Mouse (Mus musculus) heart, adult 2 months (tissue): Measurements from ENCODE around the gene Ctdspl. TPM values are rescaled to one million over a fixed set of nuclear protein-coding genes. Genes with fewer than 3 reads are reported as not detected.

Experiments
- DNase-seq, 2 experiments: peaks; one replicate each; pipeline ENCODE4 v3.0.0; 2021
- H3K27ac ChIP-seq: fragments of 200-600 bp; 2 replicates; pipeline ENCODE4 v1.8.1; 2022
- H3K27me3 ChIP-seq: fragments of 200-500 bp; 2 replicates; pipeline ENCODE4 v1.6.1; 2012; ENCODE audit warnings: mild to moderate bottlenecking, low read length, inconsistent platforms, mixed read lengths; ENCODE audit not compliant: control insufficient read depth, insufficient read depth
- H3K36me3 ChIP-seq: fragments of 200-500 bp; 2 replicates; pipeline ENCODE4 v1.6.1; 2012; ENCODE audit warnings: low read length, inconsistent platforms; ENCODE audit not compliant: control insufficient read depth, insufficient read depth
- H3K4me1 ChIP-seq: fragments of 200-500 bp; 2 replicates; pipeline ENCODE4 v1.6.1; 2011; ENCODE audit warnings: low read length; ENCODE audit not compliant: control insufficient read depth, insufficient read depth
- H3K4me3 ChIP-seq: fragments of 200-600 bp; 2 replicates; pipeline ENCODE4 v1.8.1; 2022
- H3K79me2 ChIP-seq: fragments of 200-500 bp; replicated peaks from 2 replicates; pipeline ENCODE4 v1.6.1; 2012; ENCODE audit warnings: mild to moderate bottlenecking, inconsistent platforms, low read length, moderate library complexity, mixed read lengths; ENCODE audit not compliant: control insufficient read depth, insufficient read depth
- H3K9ac ChIP-seq: fragments of 200-500 bp; 2 replicates; pipeline ENCODE4 v1.6.1; 2012; ENCODE audit warnings: low read depth, mild to moderate bottlenecking, control low read depth, inconsistent platforms, low read length, mixed read lengths
- CTCF ChIP-seq: fragments of 200-600 bp; IDR thresholded peaks from 2 replicates; pipeline ENCODE4 v1.8.1; 2022; ENCODE audit warnings: antibody characterized with exemption, mild to moderate bottlenecking, moderate library complexity
- EP300 ChIP-seq: fragments of 200-500 bp; IDR thresholded peaks from 2 replicates; pipeline ENCODE4 v1.6.1; 2011; ENCODE audit warnings: low read depth, low read length, control low read depth; ENCODE audit not compliant: insufficient read depth
- POLR2A ChIP-seq: fragments of 200-500 bp; IDR thresholded peaks from 2 replicates; pipeline ENCODE4 v1.6.1; 2011; ENCODE audit warnings: mild to moderate bottlenecking, low read depth, low read length, control low read depth; ENCODE audit not compliant: insufficient read depth
- WGBS: fragments of 180-500 bp; shearing (Covaris S2); methylation state at CpG from one replicate; pipeline ENCODE4 v1.1.7; 2018; 5-methylcytosine and 5-hydroxymethylcytosine counted together
- intact Hi-C: fragments of 180-260 bp; cut with DNase I; formaldehyde crosslinking; loops from one replicate; pipeline ENCODE4 v1.15.1; 2025
- polyA plus RNA-seq: library from polyadenylated mRNA; depleted of rRNA; stranded (reverse); fragments of >200 nt; gene quantifications from 2 replicates; pipeline ENCODE4 v1.2.3, GENCODE M21; 2012
- total RNA-seq, 2 experiments: library from RNA; stranded (reverse); gene quantifications; 2 replicates each; pipeline ENCODE4 v1.2.3; 2021

Ctdspl gene
- total and polyA plus RNA-seq, 3 experiments = 8.5 to 9.7 (median 9.0) TPM

DNA sequence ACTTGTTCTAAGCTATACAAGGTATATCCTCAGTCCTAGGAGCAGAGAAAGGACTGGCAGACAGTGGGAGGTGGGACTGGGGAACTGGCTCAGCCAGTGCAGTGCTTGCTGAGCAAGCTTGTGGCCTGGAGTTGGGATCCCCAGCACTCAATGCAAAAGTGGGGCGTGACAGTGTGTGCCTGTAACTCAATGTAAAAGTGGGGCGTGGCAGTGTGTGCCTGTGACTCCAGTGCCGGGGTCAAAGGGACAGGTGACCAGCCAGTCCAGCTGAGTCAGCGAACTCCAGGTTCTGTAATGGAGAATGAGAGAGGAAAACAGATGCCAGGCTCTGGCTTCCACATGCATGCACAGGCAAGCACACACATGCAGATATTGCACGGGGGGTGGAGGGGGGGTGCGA lies 69.3 kb downstream of the Ctdspl start:
- H3K9ac ChIP-seq = no peak overlapping the region
- intact Hi-C loops = no loop called here
- peak overlapping the region; percentile 72 for H3K27ac ChIP-seq
- TF ChIP-seq EP300 (no peak), CTCF (no peak), POLR2A (no peak)
- H3K4me3 ChIP-seq = no peak overlapping the region
- no peaks in the 10 kb centered on the region for H3K79me2 ChIP-seq
- WGBS = 90% methylated on average over 6 of the region's 6 CpGs
- H3K27me3 ChIP-seq = no peaks in the 10 kb centered on the region
- peaks cover 14% of the 10 kb centered on the region for H3K4me1 ChIP-seq
- H3K36me3 ChIP-seq = no peaks in the 10 kb centered on the region
- no peak for DNase-seq

DNA sequence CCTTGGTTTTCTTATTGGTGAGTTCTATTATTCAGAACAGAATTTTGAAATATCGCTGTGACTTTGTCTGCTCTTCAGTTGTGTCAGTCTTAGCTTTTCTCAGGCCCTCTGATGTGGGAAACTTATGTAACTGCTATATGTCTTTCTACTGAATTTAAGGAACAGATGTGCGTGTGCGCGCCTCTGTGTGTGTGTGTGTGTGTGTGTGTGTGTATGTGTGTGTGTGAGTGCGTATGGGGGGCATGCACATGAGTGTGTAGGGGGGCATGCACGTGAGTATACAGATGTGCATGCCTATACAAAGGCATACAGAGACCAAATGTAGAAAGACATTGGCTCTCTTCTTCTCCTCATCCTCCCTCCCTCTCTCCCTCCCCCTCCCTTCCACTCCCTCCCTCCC lies 71.0 kb downstream of the Ctdspl start:
- H3K79me2 ChIP-seq = no peaks in the 10 kb centered on the region
- H3K4me3 ChIP-seq = no peak overlapping the region
- H3K27me3 ChIP-seq = no peaks in the 10 kb centered on the region
- H3K36me3 ChIP-seq = no peaks in the 10 kb centered on the region
- H3K27ac ChIP-seq = no peak overlapping the region
- intact Hi-C loops = no loop called here
- no peak overlapping the region for H3K9ac ChIP-seq
- no peak for TF ChIP-seq POLR2A
- no peak for TF ChIP-seq EP300
- no peak for TF ChIP-seq CTCF
- WGBS = 94% methylated on average over 6 of the region's 6 CpGs
- H3K4me1 ChIP-seq = peaks cover 13% of the 10 kb centered on the region
- no peak for DNase-seq

DNA sequence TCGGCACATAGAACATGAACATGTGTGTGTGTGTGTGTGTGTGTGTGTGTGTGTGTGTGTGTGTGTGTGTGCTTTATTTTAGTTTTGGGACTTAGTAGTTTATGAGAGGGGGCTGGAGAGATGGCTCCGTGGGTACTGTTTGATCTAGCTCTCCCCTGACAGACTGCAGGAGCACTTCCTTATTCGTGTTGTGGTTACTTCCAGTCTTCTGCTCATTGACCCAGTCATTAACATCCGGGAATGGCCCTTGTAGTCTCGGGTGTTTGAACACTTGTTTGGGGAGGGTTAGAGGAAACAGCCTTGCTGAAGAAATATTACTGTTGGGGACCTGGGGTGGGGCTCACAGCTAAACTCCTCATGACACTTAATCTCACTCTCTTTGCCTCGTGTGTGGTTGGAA lies 73.9 kb downstream of the Ctdspl start:
- WGBS = 72% methylated on average over 6 of the region's 6 CpGs
- Histone ChIP-seq H3K4me1 (peaks cover 7% of the 10 kb centered on the region), H3K79me2 (no peaks in the 10 kb centered on the region), H3K27me3 (no peaks in the 10 kb centered on the region), H3K4me3 (no peak overlapping the region), H3K27ac (no peak overlapping the region), H3K36me3 (no peaks in the 10 kb centered on the region), H3K9ac (no peak overlapping the region)
- DNase-seq = no peak
- intact Hi-C loops = loop anchor here (5.0 kb wide), 1 partner anchor 43 kb away; no protein-coding TSS in a partner anchor
- TF ChIP-seq POLR2A = no peak
- no peak for TF ChIP-seq EP300
- TF ChIP-seq CTCF = no peak

DNA sequence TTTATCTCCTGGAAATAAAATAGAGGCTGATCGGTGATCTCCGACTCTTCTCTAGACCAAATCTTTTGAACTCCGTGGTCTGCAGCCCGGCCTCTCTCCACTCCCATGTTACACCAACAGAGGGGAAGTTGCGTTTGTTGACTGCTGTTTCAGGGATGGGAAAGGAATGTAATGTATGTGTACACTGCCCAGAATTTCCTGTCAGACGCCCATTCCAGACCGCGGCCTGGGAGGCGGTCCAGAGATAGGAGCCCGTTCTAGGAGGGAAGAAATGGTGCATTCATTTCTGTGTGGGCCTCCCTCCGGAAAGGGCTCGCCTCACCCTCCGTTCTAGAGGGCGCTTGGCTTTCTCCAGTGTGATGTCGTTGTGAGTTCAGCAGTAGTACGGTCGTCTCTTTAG lies 76.0 kb downstream of the Ctdspl start:
- Histone ChIP-seq H3K36me3 (no peaks in the 10 kb centered on the region), H3K4me1 (peaks cover 3% of the 10 kb centered on the region; the same call in 1 of the 2 replicates), H3K27me3 (no peaks in the 10 kb centered on the region), H3K27ac (peak overlapping the region; percentile 10), H3K79me2 (no peaks in the 10 kb centered on the region), H3K9ac (no peak overlapping the region), H3K4me3 (no peak overlapping the region)
- TF ChIP-seq EP300 = no peak
- no peak for TF ChIP-seq POLR2A
- WGBS = 14% methylated on average over 17 of the region's 17 CpGs
- DNase-seq = peak; percentile 51 to 61
- intact Hi-C loops = loop anchor here (5.0 kb wide), 1 partner anchor 45 kb away; no protein-coding TSS in a partner anchor

DNA sequence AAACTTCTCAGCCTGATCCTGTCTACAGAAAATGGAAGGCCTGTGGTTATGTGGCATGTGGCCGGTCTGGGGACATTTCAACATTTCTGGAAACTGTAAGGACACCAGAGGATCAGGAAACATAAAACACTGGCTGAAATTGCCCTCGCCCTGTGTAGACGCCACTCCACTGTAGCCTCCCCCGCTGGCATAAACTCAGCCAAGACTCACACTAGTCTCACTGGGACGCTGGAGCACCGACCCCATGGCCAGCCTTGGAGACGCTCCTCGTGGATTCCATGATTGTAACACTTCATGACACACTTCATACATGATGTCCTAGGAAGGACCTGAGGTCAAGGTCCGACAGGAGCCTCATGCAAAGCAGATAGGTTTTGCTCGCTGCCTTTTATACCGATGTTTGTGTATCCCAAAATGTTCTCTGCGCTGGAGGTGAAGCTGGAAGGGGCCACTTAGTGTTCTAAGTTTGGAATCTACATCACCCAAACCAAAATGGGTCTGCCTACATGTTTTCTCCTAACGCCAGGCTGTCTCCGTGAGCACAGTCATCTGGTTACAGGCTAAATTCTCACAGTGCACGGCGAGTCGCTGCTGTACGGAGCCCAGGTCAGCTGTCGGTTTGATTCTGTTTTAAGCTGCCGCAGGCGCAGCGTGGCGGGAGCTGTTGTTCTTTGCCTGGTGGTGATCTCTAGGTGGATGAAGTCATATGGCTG lies 77.9 kb downstream of the Ctdspl start:
- intact Hi-C loops = loop anchor here (5.0 kb wide), 1 partner anchor 47 kb away; no protein-coding TSS in a partner anchor
- Histone ChIP-seq H3K27ac (peak overlapping the region; percentile 27), H3K79me2 (no peaks in the 10 kb centered on the region), H3K27me3 (no peaks in the 10 kb centered on the region), H3K36me3 (no peaks in the 10 kb centered on the region), H3K4me3 (no peak overlapping the region), H3K9ac (no peak overlapping the region), H3K4me1 (peaks cover 3% of the 10 kb centered on the region; the same call in 1 of the 2 replicates)
- no peak for DNase-seq
- no peak for TF ChIP-seq EP300
- TF ChIP-seq CTCF = no peak
- TF ChIP-seq POLR2A = no peak
- 69% methylated on average over 23 of the region's 23 CpGs for WGBS

DNA sequence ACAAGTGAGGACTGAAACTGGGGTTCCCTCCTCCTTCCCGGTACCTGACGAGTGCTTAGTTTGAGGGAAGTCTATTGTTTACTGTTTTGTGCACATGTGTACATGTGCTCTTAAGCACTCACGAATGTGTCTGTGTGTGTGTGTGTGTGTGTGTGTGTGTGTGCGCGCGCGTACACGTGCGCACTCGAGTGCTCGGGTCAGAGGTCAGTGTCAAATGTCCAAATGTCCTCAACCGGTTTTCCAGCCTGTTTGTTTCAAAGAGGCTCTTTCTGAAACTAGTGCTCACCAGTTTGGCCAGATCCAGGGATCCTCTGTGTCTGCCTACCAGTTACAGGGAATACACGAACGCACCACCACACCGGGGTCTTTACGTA lies 78.4 kb downstream of the Ctdspl start:
- H3K4me1 ChIP-seq = peaks cover 3% of the 10 kb centered on the region; the same call in 1 of the 2 replicates
- H3K4me3 ChIP-seq = no peak overlapping the region
- H3K9ac ChIP-seq = no peak overlapping the region
- no peaks in the 10 kb centered on the region for H3K27me3 ChIP-seq
- H3K79me2 ChIP-seq = no peaks in the 10 kb centered on the region
- intact Hi-C loops = loop anchor here (5.0 kb wide), 1 partner anchor 47 kb away; no protein-coding TSS in a partner anchor
- no peaks in the 10 kb centered on the region for H3K36me3 ChIP-seq
- H3K27ac ChIP-seq = no peak overlapping the region; the same call in 1 of the 2 replicates
- DNase-seq = no peak
- TF ChIP-seq POLR2A (no peak), EP300 (no peak), CTCF (no peak)
- WGBS = 92% methylated on average over 16 of the region's 16 CpGs
